ENCODE assay signal across 17 mouse cellular contexts in the genomic region with DNA sequence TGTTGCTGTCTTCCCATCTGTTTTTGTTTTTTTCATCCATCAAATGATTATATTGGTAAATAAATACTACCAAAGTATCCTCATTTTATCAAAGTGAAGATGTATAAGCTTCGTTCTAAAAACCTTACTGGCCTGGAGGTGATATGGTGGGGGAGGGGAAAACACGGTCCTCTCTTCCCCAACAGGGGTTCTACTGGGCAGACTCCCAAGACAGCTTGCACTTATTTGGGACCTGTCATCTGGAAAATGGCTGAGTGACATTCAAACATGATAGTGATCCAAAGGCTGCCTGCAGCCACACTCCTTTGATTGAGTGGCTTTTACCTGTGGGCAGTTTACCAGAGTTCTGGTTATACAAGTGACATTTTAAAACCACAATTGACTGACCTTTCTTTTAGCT.
"Had no signal": no experiment of that assay in that cellular context is flagged by ENCODE, and none has a peak within 500 bp of the region (broad histone marks: within the 10 kb centered on the region; RNA-seq: fewer than 3 reads in every experiment).

No protein-coding gene starts in this region.

- H3K4me3 ChIP-seq: neural tube, embryonic 12.5 days; neural tube, embryonic 13.5 days; neural tube, embryonic 15.5 days; stomach, embryonic 15.5 days had no signal

- H3K36me3 ChIP-seq: stomach, embryonic 15.5 days had no signal

- H3K4me1 ChIP-seq: stomach, embryonic 15.5 days had no signal

- H3K27me3 ChIP-seq: neural tube, embryonic 12.5 days; neural tube, embryonic 13.5 days; neural tube, embryonic 15.5 days; stomach, embryonic 15.5 days had no signal

- DNase-seq: retina, postnatal 1 day; right cerebral cortex, adult 18-20 months; right cerebral cortex, postnatal 14 days; right cerebral cortex, postnatal 25 days; right cerebral cortex, postnatal 4 days; spleen, adult 18-20 months; thymus, adult 18-20 months; thymus, adult 2 months; thymus, postnatal 14 days; thymus, postnatal 25 days; thymus, postnatal 36 days; thymus, postnatal 4 days had no signal

- H3K27ac ChIP-seq: neural tube, embryonic 12.5 days; neural tube, embryonic 13.5 days; neural tube, embryonic 15.5 days; stomach, embryonic 15.5 days; stomach, postnatal 0 days had no signal
